Mouse (Mus musculus) embryonic facial prominence, embryonic 15.5 days (tissue): ENCODE measurements around the gene Gfy. TPM values are rescaled to one million over a fixed set of nuclear protein-coding genes. Genes with fewer than 3 reads are reported as not detected.
A peak's percentile ranks its signal among the peaks of the same experiment; 100 is the strongest.
"Not testable (repeated sequence)": the region's sequence is repeated elsewhere in the genome, so short reads cannot be mapped to it uniquely, and the experiment has no call there.

Source experiments
- ATAC-seq: fragments of 200-750 bp; cut with Nextera tagmentation; 2 replicates; pipeline ENCODE4 v1.8.0; 2017; ENCODE audit warnings: low read depth, moderate TSS enrichment; ENCODE audit not compliant: insufficient number of reproducible peaks, low FRiP score, low TSS enrichment
- H3K27ac ChIP-seq: fragments of 300-500 bp; sonication (generic); replicated peaks from 2 replicates; pipeline ENCODE4 v1.5.1; 2015; ENCODE audit warnings: mild to moderate bottlenecking, inconsistent platforms
- H3K27me3 ChIP-seq: fragments of 300-500 bp; sonication (generic); 2 replicates; pipeline ENCODE4 v1.6.1; 2015; ENCODE audit warnings: inconsistent platforms
- H3K36me3 ChIP-seq: fragments of 300-500 bp; sonication (generic); 2 replicates; pipeline ENCODE4 v1.6.1; 2015; ENCODE audit warnings: mild to moderate bottlenecking, inconsistent platforms
- H3K4me1 ChIP-seq: fragments of 300-500 bp; sonication (generic); 2 replicates; pipeline ENCODE4 v1.6.1; 2015; ENCODE audit warnings: inconsistent platforms
- H3K4me2 ChIP-seq: fragments of 300-500 bp; sonication (generic); replicated peaks from 2 replicates; pipeline ENCODE4 v1.6.1; 2015; ENCODE audit warnings: mild to moderate bottlenecking, inconsistent platforms
- H3K4me3 ChIP-seq: fragments of 300-500 bp; sonication (generic); replicated peaks from 2 replicates; pipeline ENCODE4 v1.5.1; 2015; ENCODE audit warnings: mild to moderate bottlenecking, inconsistent platforms
- H3K9ac ChIP-seq: fragments of 300-500 bp; sonication (generic); 2 replicates; pipeline ENCODE4 v1.6.1; 2015; ENCODE audit warnings: inconsistent platforms
- H3K9me3 ChIP-seq: fragments of 300-500 bp; sonication (generic); replicated peaks from 2 replicates; pipeline ENCODE4 v1.6.1; 2016; ENCODE audit warnings: inconsistent platforms
- WGBS: fragments of 180-500 bp; shearing (Covaris S2); methylation state at CpG from one replicate; pipeline ENCODE4 v1.1.7; 2015; 5-methylcytosine and 5-hydroxymethylcytosine counted together
- polyA plus RNA-seq: library from polyadenylated mRNA; unstranded; fragments of >200 nt; fragmentation: Nextera tagmentation; extraction: Ambion mirVana; gene quantifications from 2 replicates; pipeline ENCODE4 v1.2.1, GENCODE M21; 2015

Gfy gene
- polyA plus RNA-seq, 1 experiment from 2014 or later, result 13.4 TPM

- Histone ChIP-seq H3K4me3 (no peak overlapping the region), H3K36me3 (peaks cover 31% of the 10 kb centered on the region), H3K27me3 (peaks cover 1% of the 10 kb centered on the region; the same call in 1 of the 2 replicates), H3K9me3 (no peaks in the 10 kb centered on the region), H3K4me2 (no peak overlapping the region), H3K27ac (no peak overlapping the region), H3K9ac (no peak overlapping the region), H3K4me1 (peaks cover 19% of the 10 kb centered on the region)
- 80% methylated on average over 14 of the region's 14 CpGs for WGBS
- no peak for ATAC-seq
These were observed 21.9 kb downstream of the Gfy start for GRCm38 (mm10) chr7:45157459-45157858.

DNA sequence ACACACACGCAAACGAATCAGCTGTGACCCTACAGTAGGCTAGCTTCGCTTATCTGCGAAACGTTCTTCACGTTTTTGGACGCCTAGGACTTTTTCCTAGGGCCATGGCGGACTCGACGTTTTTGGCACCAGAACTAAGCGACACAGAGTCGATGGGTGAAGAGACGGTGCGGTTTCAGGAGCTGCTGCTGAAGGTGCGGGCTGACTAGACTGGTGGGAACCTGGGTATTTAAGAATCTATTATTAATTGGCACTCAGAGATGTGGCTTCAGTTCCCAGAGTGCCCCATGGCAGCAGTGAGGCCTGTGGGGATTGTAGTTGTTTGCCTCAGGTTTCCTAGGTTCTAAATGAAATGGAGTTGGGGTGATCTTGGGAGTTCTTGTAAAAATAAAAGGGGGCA is 23.2 kb downstream of the Gfy start:
- H3K4me2 ChIP-seq, result no peak overlapping the region
- no peaks in the 10 kb centered on the region for H3K27me3 ChIP-seq
- H3K9me3 ChIP-seq, result no peaks in the 10 kb centered on the region
- no peak overlapping the region for H3K4me3 ChIP-seq
- H3K27ac ChIP-seq, result no peak overlapping the region
- H3K9ac ChIP-seq, result no peak overlapping the region
- WGBS, result 95% methylated on average over 15 of the region's 15 CpGs
- no peak for ATAC-seq
- peaks cover 31% of the 10 kb centered on the region for H3K36me3 ChIP-seq
- peaks cover 17% of the 10 kb centered on the region for H3K4me1 ChIP-seq

GRCm38 (mm10) chr7:45155590-45155989 is 23.8 kb downstream of the Gfy start:
- 79% methylated on average over 9 of the region's 9 CpGs for WGBS
- no peak for ATAC-seq
- peaks cover 24% of the 10 kb centered on the region for H3K4me1 ChIP-seq
- H3K27ac ChIP-seq, result peak overlapping the region; percentile 98
- no peaks in the 10 kb centered on the region for H3K27me3 ChIP-seq
- 0 out of 2 replicates have a peak overlapping the region, but pooled peaks have one; percentile 70 for H3K4me2 ChIP-seq
- no peaks in the 10 kb centered on the region for H3K9me3 ChIP-seq
- H3K9ac ChIP-seq, result no peak overlapping the region
- H3K36me3 ChIP-seq, result peaks cover 28% of the 10 kb centered on the region
- no peak overlapping the region for H3K4me3 ChIP-seq

DNA sequence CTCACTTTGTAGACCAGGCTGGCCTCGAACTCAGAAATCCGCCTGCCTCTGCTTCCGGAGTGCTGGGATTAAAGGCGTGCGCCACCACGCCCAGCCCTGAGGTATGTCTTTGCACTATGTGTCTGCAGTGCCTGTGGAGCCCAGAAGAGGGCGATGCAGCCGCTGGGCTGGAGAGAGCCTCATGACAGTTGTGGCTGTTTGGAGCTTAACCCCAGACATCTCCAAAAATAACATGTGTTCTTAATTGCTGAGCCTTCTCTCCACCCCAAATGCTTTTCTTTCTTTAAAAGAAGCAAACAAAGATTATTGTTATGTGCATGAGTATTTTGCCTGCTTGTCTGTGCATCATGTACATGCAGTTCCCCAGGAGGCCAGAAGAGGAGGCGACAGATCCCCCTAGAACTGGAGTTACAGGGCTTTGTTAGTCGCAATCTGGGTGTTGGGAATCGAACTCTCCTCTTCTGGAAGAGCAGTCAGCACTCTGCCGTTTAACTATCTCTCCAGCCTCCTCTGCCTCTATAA is 24.3 kb downstream of the Gfy start:
- ATAC-seq, result 0 out of 2 replicates have a peak, but pooled peaks have one; percentile 8
- 70% methylated on average over 12 of the region's 12 CpGs for WGBS
- Histone ChIP-seq H3K9ac (no peak overlapping the region), H3K4me3 (peak overlapping the region; percentile 75), H3K27me3 (no peaks in the 10 kb centered on the region), H3K27ac (peak overlapping the region; percentile 98), H3K4me2 (peak overlapping the region; percentile 70), H3K9me3 (no peaks in the 10 kb centered on the region), H3K4me1 (peaks cover 26% of the 10 kb centered on the region), H3K36me3 (peaks cover 24% of the 10 kb centered on the region)

GRCm38 (mm10) chr7:45154096-45154992 is 25.0 kb downstream of the Gfy start, which contains the start of the genes Pih1d1 and Aldh16a1:
Gene Pih1d1, plus strand, starts transcription at chr7:45154303.
Gene Aldh16a1, minus strand, starts transcription at chr7:45154584.
- Histone ChIP-seq H3K4me2 (peak within 1 kb of the TSS; percentile 70), H3K9me3 (no peaks in the 10 kb centered on the region), H3K4me1 (peaks cover 26% of the 10 kb centered on the region), H3K4me3 (peak within 1 kb of the TSS; percentile 75), H3K9ac (peak within 1 kb of the TSS; percentile 84), H3K36me3 (peaks cover 17% of the 10 kb centered on the region), H3K27ac (peak within 1 kb of the TSS; percentile 98), H3K27me3 (no peaks in the 10 kb centered on the region)
- ATAC-seq, result peak; percentile 96
- WGBS, result 4% methylated on average over 69 of the region's 69 CpGs

GRCm38 (mm10) chr7:45153586-45153985 is 25.8 kb downstream of the Gfy start:
- Histone ChIP-seq H3K9me3 (no peaks in the 10 kb centered on the region), H3K27ac (peak overlapping the region; percentile 98), H3K4me2 (peak overlapping the region; percentile 70), H3K36me3 (peaks cover 9% of the 10 kb centered on the region), H3K4me3 (peak overlapping the region; percentile 75), H3K9ac (peak overlapping the region; percentile 84), H3K4me1 (peaks cover 26% of the 10 kb centered on the region), H3K27me3 (no peaks in the 10 kb centered on the region)
- WGBS, result 2% methylated on average over 5 of the region's 5 CpGs
- ATAC-seq, result no peak

DNA sequence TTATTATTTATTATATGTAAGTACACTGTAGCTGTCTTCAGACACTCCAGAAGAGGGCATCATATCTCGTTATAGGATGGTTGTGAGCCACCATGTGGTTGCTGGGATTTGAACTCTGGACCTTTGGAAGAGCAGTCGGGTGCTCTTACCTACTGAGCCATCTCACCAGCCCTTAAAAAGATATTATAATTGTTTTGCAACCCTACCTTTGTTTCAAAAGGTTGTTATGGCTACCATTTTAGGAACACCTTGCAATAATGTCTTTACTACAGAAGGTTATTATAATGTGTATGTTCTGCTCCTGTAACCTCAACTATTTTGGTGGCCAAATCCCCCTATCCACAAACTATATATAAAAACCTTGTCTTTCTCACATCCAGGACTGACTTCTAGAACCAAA is 26.3 kb downstream of the Gfy start:
- WGBS, result 92% methylated on average over 2 of the region's 2 CpGs
- Histone ChIP-seq H3K4me1 (peaks cover 26% of the 10 kb centered on the region), H3K4me2 (peak overlapping the region; percentile 70; the same call in 1 of the 2 replicates), H3K4me3 (peak overlapping the region; percentile 75)
- H3K9me3 ChIP-seq, H3K27ac ChIP-seq, H3K9ac ChIP-seq, ATAC-seq, H3K36me3 ChIP-seq, H3K27me3 ChIP-seq: not testable (repeated sequence)

GRCm38 (mm10) chr7:45151303-45151702 is 28.1 kb downstream of the Gfy start:
- Histone ChIP-seq H3K27ac (no peak overlapping the region), H3K4me1 (peaks cover 26% of the 10 kb centered on the region), H3K9ac (no peak overlapping the region)

GRCm38 (mm10) chr7:45150321-45150720 is 29.0 kb downstream of the Gfy start:
- H3K9me3 ChIP-seq, result no peaks in the 10 kb centered on the region
- peak overlapping the region; percentile 39; the same call in 1 of the 2 replicates for H3K27ac ChIP-seq
- H3K27me3 ChIP-seq, result no peaks in the 10 kb centered on the region
- no peak overlapping the region for H3K9ac ChIP-seq
- peaks cover 21% of the 10 kb centered on the region for H3K36me3 ChIP-seq
- WGBS, result 45% methylated on average over 4 of the region's 4 CpGs
- no peak overlapping the region for H3K4me2 ChIP-seq
- no peak overlapping the region for H3K4me3 ChIP-seq
- ATAC-seq, result no peak
- H3K4me1 ChIP-seq, result peaks cover 23% of the 10 kb centered on the region

More at GRCm38 (mm10) chr7:45151303-45151702, 28.1 kb downstream of the Gfy start:
- no peaks in the 10 kb centered on the region for H3K9me3 ChIP-seq
- peaks cover 11% of the 10 kb centered on the region for H3K36me3 ChIP-seq
- H3K4me3 ChIP-seq, result no peak overlapping the region
- no peak for ATAC-seq
- WGBS, result 41% methylated on average over 11 of the region's 11 CpGs
- no peaks in the 10 kb centered on the region for H3K27me3 ChIP-seq
- no peak overlapping the region for H3K4me2 ChIP-seq

- Histone ChIP-seq H3K4me3 (no peak overlapping the region), H3K9me3 (no peaks in the 10 kb centered on the region), H3K9ac (no peak overlapping the region), H3K4me2 (no peak overlapping the region), H3K4me1 (peaks cover 17% of the 10 kb centered on the region), H3K36me3 (peaks cover 29% of the 10 kb centered on the region), H3K27me3 (no peaks in the 10 kb centered on the region), H3K27ac (no peak overlapping the region)
- 68% methylated on average over 6 of the region's 6 CpGs for WGBS
- no peak for ATAC-seq
These were observed 29.8 kb downstream of the Gfy start for GRCm38 (mm10) chr7:45149545-45149944.

- no peak for ATAC-seq
- WGBS, result 63% methylated on average over 4 of the region's 4 CpGs
These were observed 30.8 kb downstream of the Gfy start for GRCm38 (mm10) chr7:45148534-45149098.

More at GRCm38 (mm10) chr7:45148534-45149098, 30.8 kb downstream of the Gfy start:
- no peak overlapping the region for H3K9ac ChIP-seq
- H3K36me3 ChIP-seq, result peaks cover 38% of the 10 kb centered on the region
- H3K4me1 ChIP-seq, result peaks cover 17% of the 10 kb centered on the region
- no peak overlapping the region for H3K4me2 ChIP-seq
- no peaks in the 10 kb centered on the region for H3K27me3 ChIP-seq
- H3K9me3 ChIP-seq, result no peaks in the 10 kb centered on the region
- H3K4me3 ChIP-seq, result no peak overlapping the region
- no peak overlapping the region for H3K27ac ChIP-seq
